Mouse (Mus musculus) stomach, embryonic 14.5 days (tissue): ENCODE results near the gene Ceacam19. TPM values are rescaled to one million over a fixed set of nuclear protein-coding genes. Genes with fewer than 3 reads are reported as not detected.

Experiments
- ATAC-seq: fragments of 200-750 bp; cut with Nextera tagmentation; 2 replicates; pipeline ENCODE4 v1.8.0; 2017; ENCODE audit warnings: low read depth, moderate TSS enrichment; ENCODE audit not compliant: insufficient number of reproducible peaks, insufficient read depth, low FRiP score
- H3K27ac ChIP-seq: fragments of 300-500 bp; sonication (generic); 2 replicates; pipeline ENCODE4 v1.5.1; 2014; ENCODE audit warnings: mild to moderate bottlenecking, low read length, moderate library complexity, mixed read lengths
- H3K27me3 ChIP-seq: fragments of 300-500 bp; sonication (generic); 2 replicates; pipeline ENCODE4 v1.6.1; 2014; ENCODE audit warnings: low read length, control low read depth, mixed read lengths; ENCODE audit not compliant: control insufficient read depth, insufficient read depth
- H3K36me3 ChIP-seq: fragments of 300-500 bp; sonication (generic); 2 replicates; pipeline ENCODE4 v1.6.1; 2014; ENCODE audit warnings: mild to moderate bottlenecking, control low read depth, low read length, moderate library complexity, mixed read lengths; ENCODE audit not compliant: control insufficient read depth, insufficient read depth
- H3K4me1 ChIP-seq: fragments of 300-500 bp; sonication (generic); 2 replicates; pipeline ENCODE4 v1.6.1; 2014; ENCODE audit warnings: low read length, control low read depth, mixed read lengths; ENCODE audit not compliant: control insufficient read depth, insufficient read depth
- H3K4me2 ChIP-seq: fragments of 300-500 bp; sonication (generic); replicated peaks from 2 replicates; pipeline ENCODE4 v1.6.1; 2014; ENCODE audit warnings: low read depth, low read length, control low read depth
- H3K4me3 ChIP-seq: fragments of 300-500 bp; sonication (generic); 2 replicates; pipeline ENCODE4 v1.5.1; 2014; ENCODE audit warnings: low read depth, low read length, control low read depth
- H3K9ac ChIP-seq: fragments of 300-500 bp; sonication (generic); replicated peaks from 2 replicates; pipeline ENCODE4 v1.6.1; 2014; ENCODE audit warnings: low read depth, mild to moderate bottlenecking, control low read depth, low read length, moderate library complexity, mixed read lengths
- H3K9me3 ChIP-seq: fragments of 300-500 bp; sonication (generic); 2 replicates; pipeline ENCODE4 v1.6.1; 2016; ENCODE audit warnings: low read depth, low read length, control low read depth; ENCODE audit not compliant: control insufficient read depth
- WGBS: fragments of 180-500 bp; shearing (Covaris S2); extraction: QIAGEN DNeasy Blood & Tissue Kit; methylation state at CpG from one replicate; pipeline ENCODE4 v1.1.7; 2014; 5-methylcytosine and 5-hydroxymethylcytosine counted together
- polyA plus RNA-seq: library from polyadenylated mRNA; unstranded; fragments of >200 nt; fragmentation: Nextera tagmentation; extraction: Ambion mirVana; gene quantifications from 2 replicates; pipeline ENCODE4 v1.2.1, GENCODE M21; 2014

Gene Ceacam19
- polyA plus RNA-seq, 1 experiment from 2014 or later: 0.14 TPM

DNA sequence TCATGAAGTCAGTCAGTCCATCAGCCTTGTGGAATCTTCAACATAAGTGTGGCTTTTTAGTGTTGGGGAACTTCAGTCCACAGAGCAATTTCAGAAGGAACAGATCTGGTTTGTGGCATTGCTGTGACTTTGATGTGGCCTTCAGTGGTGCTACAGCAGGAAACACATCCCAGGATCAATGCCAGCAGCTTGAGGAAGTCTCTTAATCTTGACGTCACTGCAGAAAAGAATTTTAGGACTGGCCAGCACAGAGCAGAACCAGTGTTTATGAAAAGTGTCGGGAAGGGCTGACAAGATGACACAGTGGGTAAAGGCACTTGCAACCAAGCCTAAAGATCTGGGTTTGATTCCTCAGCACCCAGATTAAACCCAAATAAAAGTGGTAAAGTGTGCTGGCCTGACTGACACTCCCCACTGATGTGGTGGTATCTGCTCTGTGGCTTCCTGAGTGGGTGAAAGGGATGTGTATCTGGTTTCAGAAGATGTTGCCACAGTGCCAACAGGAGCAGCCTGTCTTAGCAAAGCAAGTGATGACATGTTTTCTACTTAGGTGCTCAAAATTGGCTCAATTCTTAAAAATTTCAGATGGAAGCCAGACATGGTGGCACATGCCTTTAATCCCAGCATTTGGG, 39.2 kb upstream of the Ceacam19 start:
- Histone ChIP-seq H3K36me3 (no peaks in the 10 kb centered on the region), H3K4me3 (no peak overlapping the region), H3K27me3 (peaks cover 3% of the 10 kb centered on the region; the same call in 1 of the 2 replicates), H3K4me2 (no peak overlapping the region), H3K9me3 (no peaks in the 10 kb centered on the region), H3K27ac (no peak overlapping the region), H3K4me1 (no peaks in the 10 kb centered on the region), H3K9ac (no peak overlapping the region)
- ATAC-seq: no peak
- 35% methylated on average over 2 of the region's 2 CpGs for WGBS

DNA sequence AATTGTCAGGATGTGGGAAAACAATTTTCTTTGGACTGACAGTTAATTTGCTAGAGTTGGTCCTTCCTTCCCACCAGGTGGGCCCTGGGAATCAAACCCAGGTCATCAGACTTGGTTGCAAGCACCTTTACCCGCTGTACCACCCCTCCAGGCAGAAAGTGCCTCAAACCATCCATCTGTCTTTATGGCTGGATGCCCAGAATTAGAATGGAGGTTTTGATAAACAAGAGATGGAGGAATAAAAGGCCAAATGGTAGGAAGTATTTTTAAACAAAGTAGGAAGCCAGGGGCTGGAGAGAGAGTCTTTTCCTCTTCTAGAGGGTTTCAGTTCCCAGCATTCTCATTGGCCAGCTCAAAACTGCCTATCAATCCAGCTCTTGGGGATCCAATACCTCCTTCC, 37.6 kb upstream of the Ceacam19 start:
- no peaks in the 10 kb centered on the region for H3K9me3 ChIP-seq
- whole genome bisulfite sequencing: 45% methylated on average over 1 of the region's 1 CpGs
- no peaks in the 10 kb centered on the region for H3K27me3 ChIP-seq

DNA sequence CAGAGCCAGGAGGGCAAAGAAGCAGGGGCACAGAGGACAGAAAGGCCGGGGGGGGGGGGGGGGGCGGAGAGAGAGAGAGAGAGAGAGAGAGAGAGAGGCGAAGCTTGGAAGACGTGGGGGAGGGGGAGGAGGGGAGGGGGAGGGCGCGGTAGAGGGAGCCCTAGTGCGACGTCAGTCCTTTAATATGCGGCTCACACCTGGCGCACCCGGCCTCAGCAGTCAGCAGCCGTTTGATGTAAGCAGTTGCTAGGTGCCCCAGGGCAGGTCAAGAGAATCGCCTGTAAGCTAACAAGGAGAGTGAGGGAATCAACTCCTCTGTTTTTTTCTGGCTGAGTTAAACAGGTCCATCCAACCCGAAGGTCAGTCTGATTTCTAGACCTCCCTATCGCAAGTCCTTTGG, 36.0 kb upstream of the Ceacam19 start:
- H3K27ac ChIP-seq: no peak overlapping the region
- H3K4me3 ChIP-seq: no peak overlapping the region
- ATAC-seq: no peak
- no peaks in the 10 kb centered on the region for H3K36me3 ChIP-seq
- no peaks in the 10 kb centered on the region for H3K27me3 ChIP-seq
- H3K4me1 ChIP-seq: 0 out of 2 replicates have a peak, but pooled peaks cover 2% of the 10 kb centered on the region
- 4% methylated on average over 12 of the region's 15 CpGs for WGBS
- H3K4me2 ChIP-seq: no peak overlapping the region
- no peak overlapping the region for H3K9ac ChIP-seq
- H3K9me3 ChIP-seq: no peaks in the 10 kb centered on the region

More for the DNA sequence above, 37.6 kb upstream of the Ceacam19 start:
- Histone ChIP-seq H3K4me3 (no peak overlapping the region), H3K36me3 (no peaks in the 10 kb centered on the region), H3K9ac (no peak overlapping the region), H3K4me1 (0 out of 2 replicates have a peak, but pooled peaks cover 2% of the 10 kb centered on the region), H3K27ac (no peak overlapping the region), H3K4me2 (no peak overlapping the region)
- ATAC-seq: no peak

DNA sequence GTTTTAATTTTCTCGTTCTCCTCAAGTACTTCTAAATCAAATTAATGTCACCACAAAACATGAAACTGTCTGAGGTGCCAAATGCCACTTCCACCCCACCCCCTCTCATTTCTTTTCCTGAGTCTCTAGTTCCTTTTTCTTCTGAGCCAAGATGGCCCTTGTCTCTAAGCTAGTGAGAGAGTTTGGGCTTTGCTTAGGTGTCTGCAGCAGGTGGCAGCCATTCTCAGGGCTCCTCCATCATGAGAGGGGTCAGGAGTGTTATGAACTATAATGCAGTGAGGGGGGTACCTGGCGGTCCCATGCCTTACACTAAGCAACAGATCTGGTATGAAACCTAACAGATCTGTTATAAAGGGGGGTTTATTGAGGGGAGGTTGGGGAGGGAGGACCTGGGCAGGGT, 35.6 kb upstream of the Ceacam19 start:
- H3K4me2 ChIP-seq: no peak overlapping the region
- H3K9me3 ChIP-seq: no peaks in the 10 kb centered on the region
- no peak overlapping the region for H3K27ac ChIP-seq
- no peak overlapping the region for H3K9ac ChIP-seq
- no peaks in the 10 kb centered on the region for H3K27me3 ChIP-seq
- H3K4me3 ChIP-seq: no peak overlapping the region
- no peak for ATAC-seq
- 0 out of 2 replicates have a peak, but pooled peaks cover 2% of the 10 kb centered on the region for H3K4me1 ChIP-seq
- WGBS: 39% methylated on average over 2 of the region's 2 CpGs
- H3K36me3 ChIP-seq: no peaks in the 10 kb centered on the region; the same call in 1 of the 2 replicates

DNA sequence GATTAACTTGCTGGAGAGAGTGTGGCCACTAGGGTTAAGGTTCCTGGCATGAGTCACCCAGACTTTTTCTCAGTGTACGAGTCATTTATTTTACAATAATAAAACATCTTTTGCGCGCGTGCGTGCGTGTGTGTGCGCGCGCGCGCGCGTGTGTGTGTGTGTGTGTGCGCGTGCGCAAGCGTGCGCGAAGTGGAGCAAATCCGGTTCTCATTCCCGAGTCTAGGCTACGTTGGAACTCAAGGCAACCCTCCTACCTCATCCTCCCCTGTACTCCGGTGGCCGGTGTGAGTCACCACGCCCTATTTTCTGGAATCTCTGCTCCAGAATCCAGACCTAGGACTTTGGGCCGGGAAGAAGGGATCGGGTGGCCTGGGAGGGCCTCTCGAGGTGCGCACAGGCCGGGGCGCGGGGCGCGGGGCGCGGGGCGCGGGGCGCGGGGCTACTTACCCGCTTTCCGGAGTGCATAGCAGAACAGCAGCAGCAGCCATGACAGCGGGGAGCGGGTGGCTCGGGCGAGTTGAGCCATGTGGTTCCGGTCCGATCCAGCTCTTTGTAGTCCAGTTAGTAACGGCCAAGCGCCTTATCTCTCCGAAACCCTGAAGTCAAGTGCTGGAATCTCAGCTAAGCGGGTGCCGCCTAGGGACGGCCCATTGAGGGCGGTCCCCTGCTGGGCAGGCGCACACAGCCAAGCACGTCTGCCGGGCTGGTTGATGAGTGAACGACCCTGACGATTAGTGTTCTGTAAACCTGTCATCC, 32.9 kb upstream of the Ceacam19 start, which contains the start of gene Pvr:
Gene Pvr (minus strand): TSS at position 655 of the 756 bp plus-strand sequence.
- Histone ChIP-seq H3K9ac (peak within 1 kb of the TSS; percentile 61), H3K4me3 (peak within 1 kb of the TSS; percentile 71), H3K9me3 (no peaks in the 10 kb centered on the region), H3K4me1 (0 out of 2 replicates have a peak, but pooled peaks cover 2% of the 10 kb centered on the region), H3K4me2 (peak within 1 kb of the TSS; percentile 46), H3K36me3 (peaks cover 14% of the 10 kb centered on the region), H3K27ac (peak within 1 kb of the TSS; percentile 82), H3K27me3 (no peaks in the 10 kb centered on the region)
- peak; percentile 89 for ATAC-seq
- 1% methylated on average over 60 of the region's 60 CpGs for WGBS

DNA sequence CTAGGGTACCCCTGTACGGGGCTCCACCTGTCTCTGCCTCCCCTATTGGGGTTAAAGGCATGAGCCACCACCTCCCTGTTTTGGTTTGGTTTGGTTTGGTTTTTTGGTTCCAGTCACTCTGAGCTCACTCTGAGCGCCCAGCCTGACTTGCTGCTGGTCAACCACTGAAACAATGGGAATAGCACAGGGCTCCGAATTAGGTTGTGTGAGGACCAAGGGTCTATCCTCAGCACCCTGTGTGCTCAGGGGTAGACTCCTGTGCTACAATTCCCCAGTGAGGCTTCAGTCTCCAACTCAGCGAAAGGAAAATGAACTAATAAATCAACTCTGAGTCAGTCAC, 32.4 kb upstream of the Ceacam19 start:
- no peaks in the 10 kb centered on the region for H3K9me3 ChIP-seq
- no peaks in the 10 kb centered on the region for H3K27me3 ChIP-seq
- ATAC-seq: peak; percentile 19; the same call in 1 of the 2 replicates
- H3K4me3 ChIP-seq: peak overlapping the region; percentile 71
- peak overlapping the region; percentile 14; the same call in 1 of the 2 replicates for H3K9ac ChIP-seq
- 28% methylated on average over 4 of the region's 4 CpGs for WGBS
- H3K36me3 ChIP-seq: peaks cover 14% of the 10 kb centered on the region
- no peak overlapping the region for H3K27ac ChIP-seq
- H3K4me1 ChIP-seq: 0 out of 2 replicates have a peak, but pooled peaks cover 2% of the 10 kb centered on the region
- H3K4me2 ChIP-seq: peak overlapping the region; percentile 46

DNA sequence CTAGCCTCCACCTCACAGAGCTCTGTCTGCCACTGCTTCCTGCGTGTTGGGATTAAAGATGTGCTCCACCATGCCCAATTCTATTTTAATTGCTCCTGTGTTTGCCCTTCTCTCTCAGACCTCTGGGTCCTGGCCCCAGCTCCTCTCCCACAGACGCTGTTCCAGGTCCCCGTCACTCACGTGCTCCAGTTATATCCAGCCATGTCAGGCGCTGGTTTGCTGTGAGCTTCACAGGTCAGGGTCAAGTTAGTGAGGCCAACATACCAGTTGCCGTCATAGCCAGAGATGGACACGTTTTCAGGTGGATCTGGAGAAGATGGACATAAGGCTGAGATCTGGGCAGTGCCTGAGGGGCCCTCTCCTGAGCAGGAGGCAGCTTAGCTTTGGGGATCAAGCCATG, 26.8 kb upstream of the Ceacam19 start:
- Histone ChIP-seq H3K36me3 (peaks cover 18% of the 10 kb centered on the region), H3K9me3 (no peaks in the 10 kb centered on the region), H3K4me1 (no peaks in the 10 kb centered on the region), H3K4me2 (no peak overlapping the region), H3K27me3 (no peaks in the 10 kb centered on the region), H3K4me3 (no peak overlapping the region), H3K27ac (no peak overlapping the region), H3K9ac (no peak overlapping the region)
- no peak for ATAC-seq
- WGBS: 95% methylated on average over 7 of the region's 7 CpGs

DNA sequence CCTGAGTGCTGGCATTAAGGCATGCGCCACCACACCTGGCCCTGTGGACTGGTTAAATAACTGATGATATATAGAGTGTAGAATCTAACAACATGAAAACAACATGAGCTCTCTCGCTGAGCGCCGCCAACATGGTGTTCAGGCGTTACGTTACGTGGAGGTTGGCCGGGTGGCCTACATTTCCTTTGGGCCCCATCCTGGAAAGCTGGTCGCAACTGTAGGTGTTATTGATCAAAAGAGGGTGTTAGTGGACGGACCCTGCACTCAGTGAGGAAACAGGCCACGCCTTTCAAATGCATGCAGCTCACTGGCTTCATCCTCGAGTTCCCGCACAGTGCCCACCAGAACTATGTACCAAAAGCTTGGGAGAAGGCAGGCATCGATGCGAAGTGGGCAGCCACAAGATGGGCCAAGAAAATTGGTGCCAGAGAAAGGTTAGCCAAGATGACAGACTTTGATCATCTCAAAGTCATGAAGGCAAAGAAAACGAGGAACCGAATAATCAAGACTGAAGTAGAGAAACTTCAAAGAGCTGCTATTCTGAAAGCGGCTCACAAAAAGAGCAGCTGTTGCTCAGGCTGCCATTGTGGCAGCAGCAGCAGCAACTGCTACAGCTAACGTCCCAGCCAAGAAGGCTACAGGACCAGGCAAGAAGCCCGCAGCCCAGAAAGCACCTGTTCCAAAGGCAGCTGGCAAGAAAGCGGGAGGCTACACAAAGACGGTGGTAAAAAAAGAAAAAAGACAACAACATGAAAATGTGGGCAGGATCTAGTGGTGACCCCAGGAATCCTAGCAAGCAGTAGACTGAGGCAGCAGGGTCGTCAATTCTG, 24.1 kb upstream of the Ceacam19 start:
- Histone ChIP-seq H3K4me2 (no peak overlapping the region), H3K27me3 (no peaks in the 10 kb centered on the region), H3K36me3 (peaks cover 19% of the 10 kb centered on the region), H3K27ac (no peak overlapping the region), H3K4me3 (no peak overlapping the region), H3K9ac (no peak overlapping the region), H3K4me1 (no peaks in the 10 kb centered on the region), H3K9me3 (no peaks in the 10 kb centered on the region)
- no peak for ATAC-seq
- 90% methylated on average over 23 of the region's 23 CpGs for WGBS
